Mouse (Mus musculus) MEL (cell line): ENCODE data around the gene Farp1. TPM values are rescaled to one million over a fixed set of nuclear protein-coding genes. Genes with fewer than 3 reads are reported as not detected.

ENCODE experiments used
- DNase-seq: peaks from one replicate; pipeline ENCODE4 v3.0.0; 2011; ENCODE audit warnings: low read depth, low spot score
- H3K27ac ChIP-seq: 2 replicates; pipeline ENCODE4 v1.5.1; 2012; ENCODE audit warnings: low read depth, mild to moderate bottlenecking, control low read depth, low read length, moderate library complexity; ENCODE audit not compliant: control insufficient read depth
- H3K27me3 ChIP-seq, 2 experiments: fragments of 150-350 bp in 1 of 2; sonication (generic) in 1 of 2; 2 replicates each; pipeline ENCODE4 v1.6.1; 2012; ENCODE audit warnings: low read length in 2 of 2, mild to moderate bottlenecking in 2 of 2, improper control_type of control experiment in 1 of 2, moderate library complexity in 1 of 2; ENCODE audit not compliant: insufficient read depth in 2 of 2, control insufficient read depth in 1 of 2
- H3K36me3 ChIP-seq, 2 experiments: 2 replicates each; pipeline ENCODE4 v1.6.1; 2012 to 2014; ENCODE audit warnings: low read length in 2 of 2, improper control_type of control experiment in 1 of 2, inconsistent platforms in 1 of 2, mild to moderate bottlenecking in 1 of 2; ENCODE audit not compliant: insufficient read depth in 2 of 2, control insufficient read depth in 1 of 2
- H3K4me1 ChIP-seq, 2 experiments: fragments of 150-350 bp in 1 of 2; sonication (generic) in 1 of 2; 2 replicates each; pipeline ENCODE4 v1.6.1; 2012; ENCODE audit warnings: low read length in 2 of 2, improper control_type of control experiment in 1 of 2, mild to moderate bottlenecking in 1 of 2; ENCODE audit not compliant: insufficient read depth in 2 of 2, control insufficient read depth in 1 of 2
- H3K4me3 ChIP-seq, 2 experiments: fragments of 150-350 bp in 1 of 2; sonication (generic) in 1 of 2; 2 replicates each; pipeline ENCODE4 v1.5.1; 2012; ENCODE audit warnings: low read depth in 2 of 2, low read length in 2 of 2, mild to moderate bottlenecking in 2 of 2, moderate library complexity in 2 of 2, control low read depth in 1 of 2, improper control_type of control experiment in 1 of 2; ENCODE audit not compliant: control insufficient read depth in 1 of 2, insufficient read depth in 1 of 2
- H3K79me2 ChIP-seq: 2 replicates; pipeline ENCODE4 v1.6.1; 2012; ENCODE audit warnings: mild to moderate bottlenecking, low read length, moderate library complexity; ENCODE audit not compliant: control insufficient read depth, poor library complexity, insufficient read depth
- H3K9ac ChIP-seq: 2 replicates; pipeline ENCODE4 v1.6.1; 2012; ENCODE audit warnings: low read depth, mild to moderate bottlenecking, control low read depth, low read length, moderate library complexity; ENCODE audit not compliant: control insufficient read depth, poor library complexity, severe bottlenecking
- H3K9me3 ChIP-seq: fragments of 150-350 bp; sonication (generic); replicated peaks from 2 replicates; pipeline ENCODE4 v1.6.1; 2012; ENCODE audit warnings: mild to moderate bottlenecking, low read length, improper control_type of control experiment, moderate library complexity; ENCODE audit not compliant: insufficient read depth
- CHD1 ChIP-seq: IDR thresholded peaks from 2 replicates; pipeline ENCODE4 v1.6.1; 2012; ENCODE audit warnings: low read depth, mild to moderate bottlenecking, inconsistent platforms, low read length, improper control_type of control experiment
- CHD2 ChIP-seq: IDR thresholded peaks from 2 replicates; pipeline ENCODE4 v1.6.1; 2011; ENCODE audit warnings: low read length, improper control_type of control experiment
- E2F4 ChIP-seq: IDR thresholded peaks from 2 replicates; pipeline ENCODE4 v1.6.1; 2011; ENCODE audit warnings: low read depth, low read length, improper control_type of control experiment, borderline replicate concordance
- EP300 ChIP-seq, 2 experiments: IDR thresholded peaks; 2 replicates each; pipeline ENCODE4 v1.6.1; 2011; ENCODE audit warnings: improper control_type of control experiment in 2 of 2, low read length in 2 of 2, low read depth in 1 of 2, mild to moderate bottlenecking in 1 of 2
- ETS1 ChIP-seq: IDR thresholded peaks from 2 replicates; pipeline ENCODE4 v1.6.1; 2012; ENCODE audit warnings: low read depth, mild to moderate bottlenecking, inconsistent platforms, low read length, improper control_type of control experiment, moderate library complexity
- GABPA ChIP-seq: IDR thresholded peaks from 2 replicates; pipeline ENCODE4 v1.6.1; 2012; ENCODE audit warnings: low read depth, mild to moderate bottlenecking, inconsistent platforms, low read length, improper control_type of control experiment, moderate library complexity
- HCFC1 ChIP-seq: IDR thresholded peaks from 2 replicates; pipeline ENCODE4 v1.6.1; 2012; ENCODE audit warnings: low read depth, mild to moderate bottlenecking, inconsistent platforms, low read length, improper control_type of control experiment, moderate library complexity
- KAT2A ChIP-seq: conservative IDR thresholded peaks from 2 replicates; pipeline ENCODE4 v1.6.1; 2012; ENCODE audit warnings: low read depth, low read length, improper control_type of control experiment, inconsistent platforms
- MAFK ChIP-seq: IDR thresholded peaks from 2 replicates; pipeline ENCODE4 v1.6.1; 2011; ENCODE audit warnings: low read depth, mild to moderate bottlenecking, low read length, improper control_type of control experiment, borderline replicate concordance
- MAX ChIP-seq: IDR thresholded peaks from 2 replicates; pipeline ENCODE4 v1.6.1; 2011; ENCODE audit warnings: low read length, improper control_type of control experiment
- MEF2A ChIP-seq: IDR thresholded peaks from 2 replicates; pipeline ENCODE4 v1.6.1; 2014; ENCODE audit warnings: low read depth, mild to moderate bottlenecking, inconsistent platforms, low read length, improper control_type of control experiment; ENCODE audit not compliant: poor library complexity, insufficient replicate concordance, severe bottlenecking; ENCODE audit errors: extremely low read depth
- MYC ChIP-seq: IDR thresholded peaks from 2 replicates; pipeline ENCODE4 v1.6.1; 2011; ENCODE audit warnings: low read depth, mild to moderate bottlenecking, low read length, improper control_type of control experiment, moderate library complexity
- POLR2A ChIP-seq, 2 experiments: IDR thresholded peaks; 2 replicates each; pipeline ENCODE4 v1.6.1; 2011 to 2012; ENCODE audit warnings: low read length in 2 of 2, mild to moderate bottlenecking in 2 of 2, control low read depth in 1 of 2, improper control_type of control experiment in 1 of 2, low read depth in 1 of 2, moderate library complexity in 1 of 2; ENCODE audit not compliant: control insufficient read depth in 1 of 2, insufficient read depth in 1 of 2, poor library complexity in 1 of 2
- POLR2AphosphoS2 ChIP-seq: IDR thresholded peaks from 2 replicates; pipeline ENCODE4 v1.6.1; 2011; ENCODE audit warnings: low read length, improper control_type of control experiment
- RCOR1 ChIP-seq: IDR thresholded peaks from 2 replicates; pipeline ENCODE4 v1.6.1; 2012; ENCODE audit warnings: low read depth, mild to moderate bottlenecking, inconsistent platforms, low read length, improper control_type of control experiment
- SIN3A ChIP-seq: IDR thresholded peaks from 2 replicates; pipeline ENCODE4 v1.6.1; 2012; ENCODE audit warnings: low read length, improper control_type of control experiment, inconsistent platforms
- SMC3 ChIP-seq: IDR thresholded peaks from 2 replicates; pipeline ENCODE4 v1.6.1; 2011; ENCODE audit warnings: low read depth, low read length, improper control_type of control experiment
- TAL1 ChIP-seq: IDR thresholded peaks from 2 replicates; pipeline ENCODE4 v1.6.1; 2012; ENCODE audit warnings: mild to moderate bottlenecking, inconsistent platforms, low read length, moderate library complexity, mixed read lengths
- USF1 ChIP-seq: IDR thresholded peaks from 2 replicates; pipeline ENCODE4 v1.6.1; 2014; ENCODE audit warnings: low read depth, mild to moderate bottlenecking, inconsistent platforms, low read length, improper control_type of control experiment, moderate library complexity
- ZMIZ1 ChIP-seq: IDR thresholded peaks from 2 replicates; pipeline ENCODE4 v1.6.1; 2012; ENCODE audit warnings: low read depth, mild to moderate bottlenecking, inconsistent platforms, low read length, improper control_type of control experiment, moderate library complexity
- polyA plus RNA-seq, 2 experiments: library from polyadenylated mRNA; stranded (reverse) in 1 of 2; unstranded in 1 of 2; fragments of >175 nt in 1 of 2; fragments of >200 nt in 1 of 2; gene quantifications; 2 replicates each; pipeline versions ENCODE4 v1.2.1 to v1.2.4; 2012; ENCODE audit warnings: low replicate concordance in 2 of 2, low read depth in 1 of 2; ENCODE audit not compliant: insufficient read length in 2 of 2, insufficient read depth in 1 of 2, missing spikeins in 1 of 2
- total RNA-seq: library from RNA; depleted of rRNA; stranded (reverse); fragments of 300-350 nt; gene quantifications from 2 replicates; pipeline ENCODE4 v1.2.3, GENCODE M21; 2012

The Farp1 gene
- total and polyA plus RNA-seq, 3 experiments = 0.62 to 1.1 TPM; not detected in 1

DNA sequence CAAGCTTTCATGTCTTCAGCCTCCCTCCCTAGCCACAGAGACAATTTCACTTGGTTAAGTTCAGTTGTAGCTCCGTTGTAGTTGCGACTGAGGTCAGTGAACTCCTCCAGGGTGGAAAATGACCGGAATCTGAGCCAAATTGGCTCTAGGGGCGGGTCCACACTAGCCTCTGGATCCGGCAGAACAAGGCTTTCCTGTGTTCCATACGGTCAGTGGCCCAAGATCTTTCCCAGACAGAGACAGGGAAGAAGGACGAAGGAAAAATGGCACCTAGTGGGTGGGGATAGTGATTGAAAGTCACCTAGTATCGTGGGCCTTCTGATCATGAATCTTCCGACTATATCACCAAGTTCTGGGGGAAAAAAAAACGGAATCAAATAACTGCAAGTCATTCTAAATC lies 475 bp upstream of the Farp1 start:
- no peaks in the 10 kb centered on the region for H3K36me3 ChIP-seq
- H3K4me1 ChIP-seq = no peaks in the 10 kb centered on the region
- H3K27ac ChIP-seq = no peak overlapping the region
- H3K9ac ChIP-seq = no peak overlapping the region
- no peaks in the 10 kb centered on the region for H3K79me2 ChIP-seq
- no peaks in the 10 kb centered on the region for H3K27me3 ChIP-seq
- no peaks in the 10 kb centered on the region for H3K9me3 ChIP-seq
- no peak overlapping the region for H3K4me3 ChIP-seq
- TF ChIP-seq MEF2A (no peak), MAFK (no peak), CHD2 (no peak), POLR2AphosphoS2 (no peak), E2F4 (no peak), SIN3A (no peak), POLR2A (IDR thresholded peaks at IDR 0.05; ENCODE audit: control insufficient read depth in 1 of 2, insufficient read depth in 1 of 2, low read depth in 1 of 2, low read length in 2 of 2, poor library complexity in 1 of 2) (no peak), MAX (no peak), TAL1 (no peak), EP300 (IDR thresholded peaks at IDR 0.05; ENCODE audit: low read depth in 1 of 2, low read length in 2 of 2) (no peak), GABPA (no peak), ETS1 (no peak), ZMIZ1 (no peak), HCFC1 (no peak), USF1 (no peak), RCOR1 (no peak), KAT2A (no peak), MYC (no peak)
- DNase-seq = no peak

DNA sequence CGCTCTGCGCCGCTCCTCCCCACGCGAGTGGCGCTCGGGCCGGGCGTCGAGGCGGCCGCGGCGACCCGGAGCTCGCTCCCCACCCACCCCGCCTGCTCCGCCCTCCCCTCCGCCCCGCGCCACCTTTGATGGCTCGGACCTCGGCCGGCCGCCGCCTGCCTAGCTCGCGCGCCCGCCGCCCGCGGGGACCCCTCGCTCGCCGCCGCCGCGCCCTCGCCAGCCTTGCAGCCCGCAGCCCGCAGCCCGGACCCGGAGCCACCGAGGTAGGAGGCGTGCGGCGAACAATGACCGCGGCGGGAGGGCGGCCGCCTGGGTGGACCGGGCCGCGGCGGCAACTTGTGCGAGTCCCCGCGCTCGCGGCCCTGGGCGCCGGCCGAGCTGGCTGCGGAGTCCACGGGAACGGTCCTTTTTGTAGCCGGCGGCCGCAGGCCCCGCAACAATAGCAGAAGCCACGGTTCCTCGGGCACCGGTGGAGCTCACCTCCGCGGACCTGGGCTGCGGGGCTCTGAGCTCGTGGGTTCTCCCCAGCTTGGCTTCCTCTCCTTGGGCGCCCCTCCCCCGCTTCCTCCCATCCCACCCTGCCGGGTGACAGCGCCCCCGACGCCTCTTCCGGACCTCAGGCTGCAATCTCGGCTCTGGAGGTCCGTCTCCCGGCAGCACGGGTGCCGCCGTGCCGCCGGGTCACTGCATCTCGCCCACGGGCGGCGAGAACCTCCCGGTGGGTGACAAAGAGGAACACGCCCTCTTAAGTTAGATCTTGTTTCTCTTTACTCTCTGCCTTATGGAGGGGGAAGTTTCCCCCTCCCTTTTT lies 868 bp downstream of the Farp1 start:
- Histone ChIP-seq H3K4me3 (no peak overlapping the region), H3K27me3 (no peaks in the 10 kb centered on the region), H3K79me2 (no peaks in the 10 kb centered on the region), H3K36me3 (no peaks in the 10 kb centered on the region), H3K9me3 (no peaks in the 10 kb centered on the region), H3K9ac (no peak overlapping the region)
- DNase-seq = no peak
- no peak for TF ChIP-seq MYC
- TF ChIP-seq SMC3 = no peak
- no peak for TF ChIP-seq HCFC1
- TF ChIP-seq CHD1 = no peak
- TF ChIP-seq, all 39 proteins: peak for 0
- no peaks in the 10 kb centered on the region for H3K4me1 ChIP-seq
- no peak overlapping the region for H3K27ac ChIP-seq
